Mouse (Mus musculus): ENCODE data around the gene Txnip. TPM values are rescaled to one million over a fixed set of nuclear protein-coding genes. Genes with fewer than 3 reads are reported as not detected.

The Txnip gene
- polyA plus RNA-seq, 1 experiment from 2014 or later = 52.0 TPM

DNA sequence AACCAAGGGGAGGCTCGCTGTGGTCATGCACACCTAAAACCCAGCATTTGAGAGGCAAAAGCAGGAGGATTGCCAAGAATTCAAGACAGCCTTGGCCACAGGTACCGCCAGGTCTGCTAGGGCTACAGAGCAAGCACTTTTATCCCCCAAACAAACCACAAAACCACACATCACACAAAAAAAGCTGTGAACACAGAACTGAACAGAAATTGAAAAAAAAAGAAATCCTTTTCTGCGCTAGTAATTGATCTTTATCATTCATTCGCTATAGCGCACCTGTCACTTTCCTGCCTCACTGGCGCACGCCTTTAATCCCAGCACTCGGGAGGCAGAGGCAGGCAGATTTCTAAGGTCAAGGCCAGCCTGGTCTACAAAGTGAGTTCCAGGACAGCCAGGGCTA, 5.5 kb downstream of the Txnip start:
- WGBS = 93% methylated on average over 8 of the region's 8 CpGs
- Histone ChIP-seq H3K36me3 (replicated peaks) (no peaks in the 10 kb centered on the region), H3K4me1 (peaks cover 33% of the 10 kb centered on the region), H3K4me2 (no peak overlapping the region), H3K9ac (no peak overlapping the region), H3K27me3 (replicated peaks) (no peaks in the 10 kb centered on the region), H3K27ac (no peak overlapping the region), H3K4me3 (no peak overlapping the region), H3K9me3 (no peaks in the 10 kb centered on the region)
- ATAC-seq (replicated peaks) = no peak

DNA sequence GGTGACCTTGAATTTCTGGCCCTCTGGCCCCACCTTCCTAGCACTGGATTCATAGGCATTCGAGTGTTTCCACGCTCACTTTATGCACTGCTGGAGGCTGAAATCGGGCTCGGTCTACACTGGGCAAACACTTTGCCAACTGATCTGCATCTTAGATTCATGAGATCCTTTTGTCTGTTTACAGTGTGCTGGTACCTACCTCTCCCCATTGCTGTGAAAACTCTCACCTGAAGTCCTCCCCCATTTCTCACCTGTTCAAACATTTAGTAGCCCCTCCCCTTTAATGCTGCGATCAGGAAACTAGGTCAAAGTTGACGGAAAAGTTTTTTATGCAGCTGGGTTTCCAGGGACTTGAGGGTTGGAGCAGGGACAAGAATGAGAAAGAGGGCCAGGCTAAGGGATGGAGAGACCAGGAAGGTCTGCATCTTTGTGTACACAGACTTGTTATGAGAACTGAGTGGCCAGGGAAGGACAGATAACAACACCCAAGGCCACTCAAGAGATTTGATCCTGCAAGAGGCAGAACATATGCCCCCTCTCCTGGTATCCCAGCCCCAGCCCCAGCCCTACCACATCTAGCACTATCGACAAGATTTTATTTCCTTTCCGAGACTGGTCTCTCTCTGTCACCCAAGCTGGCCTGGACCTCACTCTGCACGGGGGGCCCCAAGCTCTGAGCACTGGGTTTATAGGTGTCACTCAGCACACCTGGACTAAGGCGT, 6.3 kb downstream of the Txnip start:
- no peak overlapping the region for H3K4me2 ChIP-seq
- WGBS = 76% methylated on average over 10 of the region's 10 CpGs
- ATAC-seq (replicated peaks) = no peak
- H3K4me3 ChIP-seq = no peak overlapping the region
- no peak overlapping the region for H3K27ac ChIP-seq
- no peak overlapping the region for H3K9ac ChIP-seq
- no peaks in the 10 kb centered on the region for H3K27me3 ChIP-seq (replicated peaks)
- peaks cover 25% of the 10 kb centered on the region for H3K4me1 ChIP-seq
- H3K9me3 ChIP-seq = no peaks in the 10 kb centered on the region
- H3K36me3 ChIP-seq (replicated peaks) = no peaks in the 10 kb centered on the region

DNA sequence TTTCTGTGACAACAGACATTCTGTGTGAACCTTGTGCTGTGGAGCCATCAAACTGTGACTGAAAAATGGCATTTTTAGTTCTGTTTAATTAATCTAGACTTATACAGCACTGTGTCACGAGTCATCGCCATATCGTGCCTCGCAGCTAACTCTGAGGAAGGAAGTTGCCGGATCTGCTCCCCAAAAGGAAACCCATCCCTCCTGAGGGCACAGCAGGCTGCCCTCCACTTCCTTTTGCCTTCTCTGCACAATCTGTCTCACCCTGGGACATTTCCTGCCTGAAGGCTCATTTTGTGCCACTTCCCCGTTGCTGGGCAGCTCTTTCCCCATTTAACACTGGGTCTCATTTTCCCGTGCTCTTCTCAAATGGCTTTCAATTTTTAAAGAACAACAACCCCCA, 6.9 kb downstream of the Txnip start:
- no peaks in the 10 kb centered on the region for H3K27me3 ChIP-seq (replicated peaks)
- no peak overlapping the region for H3K4me3 ChIP-seq
- H3K36me3 ChIP-seq (replicated peaks) = no peaks in the 10 kb centered on the region
- no peak overlapping the region for H3K9ac ChIP-seq
- 85% methylated on average over 7 of the region's 7 CpGs for WGBS
- H3K9me3 ChIP-seq = no peaks in the 10 kb centered on the region
- peaks cover 19% of the 10 kb centered on the region for H3K4me1 ChIP-seq
- ATAC-seq (replicated peaks) = no peak
- H3K4me2 ChIP-seq = no peak overlapping the region
- H3K27ac ChIP-seq = no peak overlapping the region

DNA sequence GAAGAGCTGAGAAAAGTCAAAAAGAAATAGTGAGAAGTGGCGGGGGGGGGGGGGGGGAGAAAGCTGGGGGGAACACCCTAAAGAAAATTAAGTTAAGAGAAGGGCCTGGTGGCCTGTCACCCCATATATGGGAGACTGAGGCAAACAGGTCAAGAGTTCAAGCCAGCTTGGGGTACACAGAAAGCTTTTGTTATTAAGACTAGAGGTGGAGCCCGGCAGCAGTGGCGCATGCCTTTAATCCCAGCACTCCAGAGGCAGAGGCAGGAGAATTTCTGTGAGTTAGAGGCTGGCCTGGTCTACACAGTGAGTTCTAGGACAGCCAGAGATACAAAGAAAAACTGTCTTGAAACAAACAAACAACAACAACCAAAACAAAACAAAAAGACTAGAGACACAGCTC, 7.3 kb downstream of the Txnip start:
- no peaks in the 10 kb centered on the region for H3K36me3 ChIP-seq (replicated peaks)
- H3K4me2 ChIP-seq = no peak overlapping the region
- no peak for ATAC-seq (replicated peaks)
- H3K4me3 ChIP-seq = no peak overlapping the region
- H3K9ac ChIP-seq = no peak overlapping the region
- H3K27me3 ChIP-seq (replicated peaks) = no peaks in the 10 kb centered on the region
- no peaks in the 10 kb centered on the region for H3K9me3 ChIP-seq
- H3K27ac ChIP-seq = no peak overlapping the region
- WGBS = 78% methylated on average over 3 of the region's 3 CpGs
- H3K4me1 ChIP-seq = peaks cover 14% of the 10 kb centered on the region

DNA sequence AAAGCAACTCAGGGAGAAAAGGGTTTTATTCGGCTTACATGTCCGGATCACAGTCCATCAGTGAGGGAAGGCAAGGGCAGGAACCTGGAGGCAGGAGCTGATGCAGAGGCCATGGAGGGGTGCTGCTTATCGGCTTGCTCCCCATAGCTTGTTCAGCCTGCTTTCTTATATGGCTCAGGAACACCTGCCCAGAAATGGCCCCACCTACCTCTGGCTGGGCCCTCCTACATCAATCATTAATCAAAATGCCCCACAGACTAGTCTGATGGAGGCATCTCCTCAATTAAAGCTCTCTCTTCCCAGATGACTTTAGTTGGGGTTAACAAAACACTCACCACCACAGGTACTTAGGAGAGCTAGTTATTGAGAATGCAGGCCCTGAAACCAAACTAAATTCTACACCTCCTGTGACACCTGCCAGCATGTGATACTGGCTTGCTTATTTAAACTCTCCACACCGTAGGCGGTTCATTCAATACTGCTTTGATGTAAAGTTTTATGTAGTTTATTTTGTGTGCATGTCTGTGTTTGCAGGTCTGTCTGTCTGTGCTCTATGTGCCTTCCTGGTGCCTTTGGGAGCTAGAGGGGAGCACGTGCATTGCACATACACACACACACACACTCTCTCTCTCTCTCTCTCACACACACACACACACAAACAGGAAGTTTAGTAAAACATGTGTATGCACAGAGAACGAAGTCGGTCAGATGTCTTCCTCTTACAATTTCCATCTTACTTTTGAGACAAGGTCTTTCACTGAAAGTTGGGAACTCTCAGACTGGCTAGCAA, 9.1 kb downstream of the Txnip start:
- Histone ChIP-seq H3K27me3 (replicated peaks) (no peaks in the 10 kb centered on the region), H3K4me2 (no peak overlapping the region), H3K27ac (no peak overlapping the region), H3K36me3 (replicated peaks) (no peaks in the 10 kb centered on the region), H3K9me3 (no peaks in the 10 kb centered on the region), H3K4me1 (no peaks in the 10 kb centered on the region), H3K9ac (no peak overlapping the region), H3K4me3 (no peak overlapping the region)
- ATAC-seq (replicated peaks) = no peak
- 82% methylated on average over 8 of the region's 8 CpGs for WGBS

DNA sequence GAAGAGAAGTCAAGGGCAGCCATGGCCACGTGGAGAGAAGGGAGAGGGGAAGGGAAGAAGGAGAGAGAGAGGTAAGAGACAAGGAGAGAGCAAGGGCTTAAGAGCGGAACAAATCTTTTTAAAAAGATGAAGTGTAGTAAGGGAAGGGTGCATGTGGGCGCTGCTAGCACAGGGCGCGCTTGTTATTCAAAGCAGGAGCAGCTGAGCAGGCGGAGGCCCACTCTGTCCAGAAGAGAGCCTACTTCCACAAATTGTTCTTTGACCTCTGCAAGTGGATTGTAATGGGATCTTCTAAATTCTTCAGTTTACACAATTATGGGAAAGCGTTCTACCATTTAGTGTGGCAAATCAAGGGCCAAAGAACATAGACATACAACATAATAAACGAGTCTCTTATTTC, 10.8 kb downstream of the Txnip start:
- Histone ChIP-seq H3K27me3 (replicated peaks) (no peaks in the 10 kb centered on the region), H3K9ac (no peak overlapping the region), H3K9me3 (no peaks in the 10 kb centered on the region), H3K4me2 (no peak overlapping the region), H3K36me3 (replicated peaks) (no peaks in the 10 kb centered on the region), H3K27ac (no peak overlapping the region), H3K4me1 (no peaks in the 10 kb centered on the region), H3K4me3 (no peak overlapping the region)
- WGBS = 56% methylated on average over 8 of the region's 8 CpGs
- ATAC-seq (replicated peaks) = no peak

DNA sequence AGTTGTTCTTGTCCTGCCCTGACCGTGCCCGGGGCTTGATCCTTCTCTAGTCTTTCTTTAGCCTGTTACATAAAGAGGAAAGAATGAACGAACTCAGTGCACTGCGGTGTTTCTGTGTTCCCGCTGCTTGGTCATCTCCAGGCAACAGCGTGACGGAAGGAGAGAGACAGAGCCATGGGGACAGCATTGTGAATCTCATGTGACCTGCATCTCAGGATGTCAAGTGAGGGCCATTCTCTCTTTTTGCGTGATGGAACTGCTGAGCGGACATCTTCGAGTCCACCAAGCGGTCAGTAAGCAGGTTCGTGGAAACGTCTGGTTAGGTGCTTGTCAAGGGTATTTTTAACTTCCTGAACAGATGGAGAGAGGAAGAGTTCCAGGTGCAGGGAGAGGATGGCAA, 11.7 kb downstream of the Txnip start:
- H3K27ac ChIP-seq = no peak overlapping the region
- H3K36me3 ChIP-seq (replicated peaks) = no peaks in the 10 kb centered on the region
- no peak overlapping the region for H3K4me3 ChIP-seq
- H3K4me2 ChIP-seq = no peak overlapping the region
- WGBS = 88% methylated on average over 13 of the region's 13 CpGs
- H3K9ac ChIP-seq = no peak overlapping the region
- H3K9me3 ChIP-seq = no peaks in the 10 kb centered on the region
- H3K27me3 ChIP-seq (replicated peaks) = no peaks in the 10 kb centered on the region
- no peak for ATAC-seq (replicated peaks)
- no peaks in the 10 kb centered on the region for H3K4me1 ChIP-seq

DNA sequence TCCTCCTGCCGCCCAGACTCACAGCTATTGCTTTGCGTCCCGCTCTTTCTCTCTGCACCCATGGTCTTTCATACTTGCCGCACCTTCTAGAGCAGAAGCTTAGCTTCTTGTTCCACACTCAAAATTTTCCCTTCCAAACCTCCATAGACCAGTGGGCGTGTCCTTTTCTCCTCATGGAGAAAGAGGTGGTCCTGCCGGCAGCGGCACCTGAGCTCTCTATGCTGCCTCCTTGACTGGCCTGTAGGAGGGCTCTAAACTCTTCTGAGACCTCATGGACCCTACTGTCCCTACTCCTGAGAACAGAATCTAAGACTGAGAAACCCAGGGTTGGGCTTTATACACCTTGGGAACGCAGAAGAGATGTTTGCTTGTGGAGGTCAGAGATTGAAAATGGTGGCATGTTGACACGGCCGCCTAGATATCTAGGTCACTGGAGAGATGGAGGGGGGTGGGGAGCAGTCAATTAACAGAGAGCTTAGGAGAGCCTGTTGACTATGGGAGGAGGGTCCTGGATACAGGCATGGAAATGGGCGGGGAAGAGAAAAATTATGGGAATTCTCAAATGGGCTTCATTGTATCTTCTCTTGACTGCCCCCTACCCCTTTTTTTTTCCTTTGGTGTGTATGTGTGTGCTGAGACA, 12.3 kb downstream of the Txnip start:
- Histone ChIP-seq H3K4me1 (no peaks in the 10 kb centered on the region), H3K4me2 (no peak overlapping the region), H3K36me3 (replicated peaks) (no peaks in the 10 kb centered on the region), H3K27me3 (replicated peaks) (no peaks in the 10 kb centered on the region), H3K9me3 (no peaks in the 10 kb centered on the region), H3K4me3 (no peak overlapping the region), H3K9ac (no peak overlapping the region), H3K27ac (no peak overlapping the region)
- 85% methylated on average over 11 of the region's 11 CpGs for WGBS
- ATAC-seq (replicated peaks) = no peak

DNA sequence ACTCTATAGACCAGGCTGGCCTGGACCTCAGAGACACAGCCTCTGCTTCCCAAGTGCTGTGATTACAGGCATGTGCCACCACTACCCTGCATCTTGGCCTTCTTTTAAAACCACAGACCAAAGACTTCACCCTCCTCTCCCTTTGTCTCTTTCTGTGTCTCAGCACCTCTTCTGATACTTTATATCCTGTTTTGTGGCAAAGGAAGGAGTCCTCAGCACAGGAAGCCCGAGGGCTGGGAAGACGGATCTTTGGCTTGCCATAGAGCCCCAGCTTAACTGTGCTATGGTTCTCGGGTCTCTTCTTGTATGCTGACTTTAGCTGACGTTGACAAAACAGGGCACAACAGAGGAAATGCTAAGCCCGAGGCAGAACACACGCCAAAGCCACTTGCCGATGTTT, 12.9 kb downstream of the Txnip start:
- ATAC-seq (replicated peaks) = no peak
- Histone ChIP-seq H3K4me3 (no peak overlapping the region), H3K4me1 (no peaks in the 10 kb centered on the region), H3K36me3 (replicated peaks) (no peaks in the 10 kb centered on the region), H3K4me2 (no peak overlapping the region), H3K9me3 (no peaks in the 10 kb centered on the region), H3K27ac (no peak overlapping the region), H3K9ac (no peak overlapping the region), H3K27me3 (replicated peaks) (no peaks in the 10 kb centered on the region)
- 79% methylated on average over 7 of the region's 7 CpGs for WGBS

DNA sequence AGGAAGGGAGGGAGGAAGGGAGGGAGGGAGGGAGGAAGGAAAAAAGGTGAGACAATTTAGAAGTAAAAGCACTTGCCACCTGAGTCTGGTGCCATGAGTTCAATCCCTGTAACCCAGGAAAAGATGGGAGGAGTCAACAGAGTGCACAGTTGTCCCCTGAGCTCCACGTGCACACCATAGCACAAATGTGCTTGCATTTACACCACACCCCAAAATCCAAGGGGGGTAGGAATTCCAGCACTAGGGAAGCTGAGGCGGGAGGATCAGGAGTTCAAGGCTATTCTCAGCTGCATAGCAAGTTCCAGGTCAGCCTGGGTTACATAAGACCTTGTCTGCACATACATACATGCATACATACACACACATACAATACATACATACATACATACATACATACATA, 13.6 kb downstream of the Txnip start:
- no peak for ATAC-seq (replicated peaks)
- H3K4me1 ChIP-seq = peaks cover 2% of the 10 kb centered on the region; the same call in 1 of the 2 replicates
- no peaks in the 10 kb centered on the region for H3K36me3 ChIP-seq (replicated peaks)
- no peaks in the 10 kb centered on the region for H3K27me3 ChIP-seq (replicated peaks)
- no peaks in the 10 kb centered on the region for H3K9me3 ChIP-seq
- no peak overlapping the region for H3K4me2 ChIP-seq
- H3K9ac ChIP-seq = no peak overlapping the region
- H3K27ac ChIP-seq = no peak overlapping the region
- no peak overlapping the region for H3K4me3 ChIP-seq
- WGBS = 77% methylated on average over 2 of the region's 2 CpGs

DNA sequence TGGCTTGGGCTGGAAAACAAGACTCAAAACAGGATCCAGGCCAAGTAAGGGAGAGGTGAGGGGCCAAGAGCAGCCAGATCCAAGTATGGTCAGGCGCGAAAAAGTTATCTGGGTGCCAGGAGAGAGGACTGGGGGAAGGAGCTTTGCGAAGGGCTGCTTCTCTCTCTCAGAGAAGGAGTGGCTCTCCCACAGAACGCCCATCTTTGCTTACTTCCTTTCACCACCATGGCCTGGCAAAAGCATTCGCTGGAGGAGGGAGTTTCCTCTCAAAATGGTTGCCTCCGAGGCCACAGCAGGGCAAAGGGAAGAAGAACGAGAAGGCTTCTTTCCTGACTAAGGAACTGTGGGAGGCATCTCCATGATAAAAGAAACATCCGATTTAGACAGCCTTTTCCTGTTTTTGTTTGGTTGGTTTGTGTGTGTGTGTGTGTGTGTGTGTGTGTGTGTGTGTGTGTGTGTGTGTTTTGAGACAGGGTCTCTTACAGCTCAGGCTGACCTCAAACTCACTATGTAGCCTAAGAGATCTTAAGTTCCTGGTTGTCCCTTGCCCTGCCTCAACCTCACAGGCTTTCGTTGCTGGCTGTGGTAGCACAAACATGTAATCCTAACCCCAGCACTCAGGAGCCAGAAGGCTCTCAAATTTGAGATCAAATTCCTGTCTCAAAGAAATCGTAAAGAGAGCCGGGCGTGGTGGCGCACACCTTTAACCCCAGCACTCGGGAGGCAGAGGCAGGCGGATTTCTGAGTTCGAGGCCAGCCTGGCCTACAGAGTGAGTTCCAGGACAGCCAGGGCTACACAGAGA, 14.3 kb downstream of the Txnip start:
- WGBS = 83% methylated on average over 16 of the region's 16 CpGs
- no peak for ATAC-seq (replicated peaks)
- Histone ChIP-seq H3K4me3 (no peak overlapping the region), H3K27me3 (replicated peaks) (no peaks in the 10 kb centered on the region), H3K36me3 (replicated peaks) (no peaks in the 10 kb centered on the region), H3K27ac (no peak overlapping the region), H3K4me1 (peaks cover 10% of the 10 kb centered on the region), H3K9ac (no peak overlapping the region), H3K9me3 (no peaks in the 10 kb centered on the region), H3K4me2 (no peak overlapping the region)

Data from midbrain, embryonic 15.5 days (tissue).